Mouse (Mus musculus): ENCODE data around the gene Slf2.

DNA sequence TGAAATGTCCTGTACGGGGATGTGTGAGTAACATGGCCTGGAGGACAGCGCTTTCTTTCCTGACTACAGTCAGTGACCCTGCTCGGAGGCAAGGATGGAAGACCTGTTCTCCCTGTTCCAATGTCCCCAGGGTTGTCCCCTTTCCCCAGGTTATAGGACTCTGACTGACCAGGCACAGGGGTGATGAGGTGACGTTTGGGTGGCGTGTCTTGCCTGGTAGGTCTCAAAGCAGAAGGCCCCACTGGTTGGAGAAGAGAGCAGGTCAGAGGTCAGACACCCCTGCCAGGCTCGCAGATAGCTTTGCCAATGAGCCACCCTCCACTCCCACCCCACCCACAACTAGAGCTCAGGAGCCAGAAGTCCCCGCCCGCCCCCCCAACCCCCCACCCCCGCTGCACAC is 98.6 kb downstream of the Slf2 start:
- TF ChIP-seq JUND (IDR thresholded peaks at IDR 0.05; ENCODE audit: low read depth, low read length) = no peak
- no peak for TF ChIP-seq CTCF (IDR thresholded peaks at IDR 0.05 in 2 of 3, conservative IDR thresholded peaks at IDR 0.05 in 1 of 3; ENCODE audit: control insufficient read depth in 1 of 3, insufficient read depth in 1 of 3, low read depth in 2 of 3, low read length in 3 of 3, poor library complexity in 1 of 3, severe bottlenecking in 1 of 3)
- TF ChIP-seq GATA1 (IDR thresholded peaks at IDR 0.05; ENCODE audit: low read depth, low read length) = no peak
- no peak for TF ChIP-seq MAZ (IDR thresholded peaks at IDR 0.05; ENCODE audit: low read depth, low read length)
- no peak for TF ChIP-seq POLR2AphosphoS2 (IDR thresholded peaks at IDR 0.05; ENCODE audit: low read length)
- no peak for TF ChIP-seq MXI1 (IDR thresholded peaks at IDR 0.05; ENCODE audit: low read depth, low read length)
- TF ChIP-seq RAD21 (IDR thresholded peaks at IDR 0.05; ENCODE audit: low read depth, low read length) = no peak
- TF ChIP-seq CHD2 (IDR thresholded peaks at IDR 0.05; ENCODE audit: low read length) = no peak
- no peak for TF ChIP-seq MAFK (IDR thresholded peaks at IDR 0.05; ENCODE audit: borderline replicate concordance, low read depth, low read length)

All from MEL (cell line).